Mouse (Mus musculus) thymus, adult 2 months (tissue): ENCODE data around the gene Gm20696.

ENCODE experiments used
- CTCF ChIP-seq: fragments of 200-500 bp; IDR thresholded peaks from 2 replicates; pipeline ENCODE4 v1.5.1; 2012; ENCODE audit warnings: mild to moderate bottlenecking, control low read depth, low read length, moderate library complexity, borderline replicate concordance; ENCODE audit not compliant: control insufficient read depth, poor library complexity, insufficient read depth; ENCODE audit errors: extremely low read depth
- POLR2A ChIP-seq: fragments of 200-500 bp; IDR thresholded peaks from 2 replicates; pipeline ENCODE4 v1.6.1; 2012; ENCODE audit warnings: mild to moderate bottlenecking, low read length, control low read depth, moderate library complexity; ENCODE audit not compliant: control insufficient read depth, poor library complexity, insufficient read depth; ENCODE audit errors: extremely low read depth

DNA sequence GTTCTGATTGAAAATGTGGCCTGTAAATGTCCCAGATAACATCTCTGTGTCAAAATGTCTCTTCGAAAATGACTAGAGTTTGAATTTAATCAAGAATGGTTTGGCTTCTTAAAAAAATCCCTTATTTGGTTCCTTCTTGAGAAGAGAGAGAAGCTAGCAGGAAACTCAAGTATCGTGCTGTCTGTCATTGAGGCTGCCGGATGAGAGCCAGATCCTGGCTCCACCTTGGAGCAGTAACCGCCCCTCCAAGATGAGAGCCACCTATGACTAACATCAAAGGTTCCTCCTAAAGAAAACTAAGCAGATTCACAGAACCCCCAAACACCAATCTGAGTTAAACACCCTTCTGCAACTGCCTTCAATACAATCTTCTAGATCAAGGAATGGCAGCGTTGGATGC, 369.1 kb downstream of the Gm20696 start:
- no peak for TF ChIP-seq POLR2A
- TF ChIP-seq CTCF: no peak
